Mouse (Mus musculus): ENCODE measurements around the gene Agbl4.

- TF ChIP-seq CTCF (IDR thresholded peaks at IDR 0.05; ENCODE audit: control insufficient read depth, insufficient read depth, insufficient replicate concordance, low read depth, low read length): peak; percentile 89
- TF ChIP-seq POLR2A (IDR thresholded peaks at IDR 0.05; ENCODE audit: control insufficient read depth, low read depth, low read length): no peak
These were observed 1290.2 kb downstream of the Agbl4 start for GRCm38 (mm10) chr4:111687613-111688012.

Data from testis, adult 2 months (tissue).